Mouse (Mus musculus) embryonic facial prominence, embryonic 14.5 days (tissue): Measurements from ENCODE around the gene Smyd3. TPM values are rescaled to one million over a fixed set of nuclear protein-coding genes. Genes with fewer than 3 reads are reported as not detected.
A peak's percentile ranks its signal among the peaks of the same experiment; 100 is the strongest.

Experiments
- ATAC-seq: fragments of 200-750 bp; cut with Nextera tagmentation; 2 replicates; pipeline ENCODE4 v1.8.0; 2017; ENCODE audit warnings: low read depth, moderate number of reproducible peaks, moderate TSS enrichment
- DNase-seq: peaks from one replicate; pipeline ENCODE4 v3.0.0-alpha.2; 2015; ENCODE audit warnings: low spot score
- H3K27ac ChIP-seq: fragments of 300-500 bp; sonication (generic); replicated peaks from 2 replicates; pipeline ENCODE4 v1.5.1; 2014; ENCODE audit warnings: low read depth, mild to moderate bottlenecking, low read length, moderate library complexity
- H3K27me3 ChIP-seq: fragments of 300-500 bp; sonication (generic); replicated peaks from 2 replicates; pipeline ENCODE4 v1.6.1; 2014; ENCODE audit warnings: low read length; ENCODE audit not compliant: control insufficient read depth, insufficient read depth
- H3K36me3 ChIP-seq: fragments of 300-500 bp; sonication (generic); 2 replicates; pipeline ENCODE4 v1.6.1; 2014; ENCODE audit warnings: low read length, mixed read lengths; ENCODE audit not compliant: control insufficient read depth, insufficient read depth
- H3K4me1 ChIP-seq: fragments of 300-500 bp; sonication (generic); 2 replicates; pipeline ENCODE4 v1.6.1; 2014; ENCODE audit warnings: antibody characterized with exemption, low read length; ENCODE audit not compliant: control insufficient read depth, insufficient read depth
- H3K4me2 ChIP-seq: fragments of 300-500 bp; sonication (generic); 2 replicates; pipeline ENCODE4 v1.6.1; 2014; ENCODE audit warnings: low read depth, mild to moderate bottlenecking, low read length, moderate library complexity, mixed read lengths
- H3K4me3 ChIP-seq: fragments of 300-500 bp; sonication (generic); 2 replicates; pipeline ENCODE4 v1.5.1; 2014; ENCODE audit warnings: low read depth, mild to moderate bottlenecking, low read length
- H3K9ac ChIP-seq: fragments of 300-500 bp; sonication (generic); 2 replicates; pipeline ENCODE4 v1.6.1; 2014; ENCODE audit warnings: low read depth, mild to moderate bottlenecking, low read length, moderate library complexity, mixed read lengths
- H3K9me3 ChIP-seq: fragments of 300-500 bp; sonication (generic); 2 replicates; pipeline ENCODE4 v1.6.1; 2016; ENCODE audit warnings: low read length; ENCODE audit not compliant: control insufficient read depth
- WGBS: fragments of 180-500 bp; shearing (Covaris S2); extraction: QIAGEN DNeasy Blood & Tissue Kit; methylation state at CpG from one replicate; pipeline ENCODE4 v1.1.7; 2014; 5-methylcytosine and 5-hydroxymethylcytosine counted together
- polyA plus RNA-seq: library from polyadenylated mRNA; unstranded; fragments of >200 nt; fragmentation: Nextera tagmentation; extraction: Ambion mirVana; gene quantifications from 2 replicates; pipeline ENCODE4 v1.2.1, GENCODE M21; 2014

Gene Smyd3
- polyA plus RNA-seq, 1 experiment from 2014 or later = 16.7 TPM

DNA sequence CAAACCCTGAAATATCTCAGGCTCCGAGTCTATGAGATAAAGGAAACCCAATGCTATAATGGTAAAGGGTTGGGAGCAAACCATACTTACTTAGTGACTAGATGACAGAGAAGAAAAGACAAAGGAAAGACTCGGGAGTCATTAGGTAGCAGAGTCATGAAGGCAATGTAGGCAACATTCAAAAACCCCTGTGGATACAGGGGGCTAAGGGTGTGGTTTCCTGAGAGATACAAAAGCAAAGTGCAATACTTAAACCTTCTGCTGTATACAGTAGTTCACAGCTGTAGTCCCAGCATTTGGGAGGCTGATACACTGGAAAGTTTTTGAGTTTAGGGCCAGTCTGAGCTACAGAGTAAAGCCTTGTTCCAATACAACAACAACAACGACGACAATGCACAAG is 244.9 kb downstream of the Smyd3 start:
- DNase-seq = no peak
- no peak for ATAC-seq
- Histone ChIP-seq H3K4me2 (no peak overlapping the region), H3K4me1 (no peaks in the 10 kb centered on the region), H3K9ac (no peak overlapping the region), H3K36me3 (no peaks in the 10 kb centered on the region), H3K27me3 (no peaks in the 10 kb centered on the region), H3K9me3 (peaks cover 11% of the 10 kb centered on the region; the same call in 1 of the 2 replicates), H3K4me3 (no peak overlapping the region), H3K27ac (no peak overlapping the region)
- 83% methylated on average over 4 of the region's 4 CpGs for WGBS

DNA sequence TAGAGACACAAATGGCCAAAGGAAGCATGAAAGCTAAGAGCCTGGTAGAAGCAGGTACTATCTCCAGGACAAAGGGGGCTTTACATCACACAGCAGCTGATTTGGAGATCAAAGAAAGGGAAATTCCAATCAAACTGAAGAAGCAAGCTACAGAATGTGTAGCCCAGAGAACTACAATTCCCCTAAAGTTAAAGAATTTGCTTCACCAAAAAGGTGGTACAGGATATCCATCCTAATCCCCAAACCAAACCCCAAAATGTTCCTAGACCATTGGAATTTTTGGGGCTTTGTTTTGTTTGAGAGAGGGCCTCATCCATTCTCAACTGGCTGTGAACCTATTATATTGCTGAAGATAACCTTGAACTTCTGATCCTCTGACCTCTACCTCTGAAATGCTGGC is 245.5 kb downstream of the Smyd3 start:
- Histone ChIP-seq H3K36me3 (no peaks in the 10 kb centered on the region), H3K9ac (no peak overlapping the region), H3K27ac (no peak overlapping the region), H3K4me3 (no peak overlapping the region), H3K4me1 (no peaks in the 10 kb centered on the region), H3K9me3 (peaks cover 15% of the 10 kb centered on the region; the same call in 1 of the 2 replicates), H3K4me2 (no peak overlapping the region), H3K27me3 (no peaks in the 10 kb centered on the region)
- DNase-seq = no peak
- no peak for ATAC-seq

DNA sequence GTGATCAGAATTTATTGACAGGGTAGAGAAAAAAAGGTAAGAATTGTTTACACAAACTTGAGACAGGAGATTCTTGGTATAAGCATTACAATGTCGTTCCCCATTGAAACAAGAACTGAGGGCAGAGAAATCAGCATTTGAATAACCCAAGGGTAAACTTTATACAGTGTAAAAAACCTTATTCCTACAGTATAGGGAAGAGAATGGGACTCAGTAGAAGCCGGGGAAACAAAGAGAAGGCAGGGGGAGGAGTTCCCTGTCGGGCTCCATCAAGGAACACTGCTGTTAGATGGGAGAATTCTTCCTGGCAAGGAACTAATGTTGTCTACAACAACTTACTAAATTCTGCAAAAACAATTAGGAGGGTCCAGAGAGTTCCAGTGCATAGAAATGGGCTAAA is 250.9 kb downstream of the Smyd3 start:
- WGBS = 81% methylated on average over 3 of the region's 3 CpGs
- no peak overlapping the region for H3K9ac ChIP-seq
- ATAC-seq = no peak

DNA sequence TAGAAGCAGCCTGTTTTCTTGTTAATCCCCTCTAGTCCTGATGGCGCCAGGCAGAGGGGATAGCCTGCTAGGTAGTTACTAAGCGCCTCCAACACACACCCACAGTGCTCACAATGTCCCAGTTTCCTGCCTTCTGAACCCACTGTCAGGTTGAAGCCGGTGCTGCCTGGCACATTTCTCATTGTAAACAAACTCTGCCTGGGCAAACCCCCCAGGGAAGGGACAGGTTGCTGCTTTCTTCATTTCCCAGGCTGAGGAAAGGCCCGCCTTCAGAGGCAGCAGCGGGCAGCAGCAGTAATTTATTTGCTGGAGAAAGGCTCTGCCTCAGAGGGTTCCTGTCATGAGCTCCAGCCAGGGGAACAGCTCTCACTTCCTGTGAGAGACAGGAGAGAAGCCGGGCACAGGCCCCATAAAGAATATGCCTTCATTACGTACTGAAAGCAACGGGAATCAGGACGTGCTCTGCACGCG is 256.3 kb downstream of the Smyd3 start:
- 0 out of 2 replicates have a peak overlapping the region, but pooled peaks have one; percentile 25 for H3K27ac ChIP-seq
- peak; percentile 31 for DNase-seq

More for the DNA sequence above, 250.9 kb downstream of the Smyd3 start:
- peaks cover 17% of the 10 kb centered on the region; the same call in 1 of the 2 replicates for H3K9me3 ChIP-seq
- no peak for DNase-seq
- no peaks in the 10 kb centered on the region for H3K27me3 ChIP-seq
- H3K4me3 ChIP-seq = no peak overlapping the region
- H3K36me3 ChIP-seq = no peaks in the 10 kb centered on the region
- H3K4me2 ChIP-seq = no peak overlapping the region
- no peaks in the 10 kb centered on the region for H3K4me1 ChIP-seq
- no peak overlapping the region for H3K27ac ChIP-seq

DNA sequence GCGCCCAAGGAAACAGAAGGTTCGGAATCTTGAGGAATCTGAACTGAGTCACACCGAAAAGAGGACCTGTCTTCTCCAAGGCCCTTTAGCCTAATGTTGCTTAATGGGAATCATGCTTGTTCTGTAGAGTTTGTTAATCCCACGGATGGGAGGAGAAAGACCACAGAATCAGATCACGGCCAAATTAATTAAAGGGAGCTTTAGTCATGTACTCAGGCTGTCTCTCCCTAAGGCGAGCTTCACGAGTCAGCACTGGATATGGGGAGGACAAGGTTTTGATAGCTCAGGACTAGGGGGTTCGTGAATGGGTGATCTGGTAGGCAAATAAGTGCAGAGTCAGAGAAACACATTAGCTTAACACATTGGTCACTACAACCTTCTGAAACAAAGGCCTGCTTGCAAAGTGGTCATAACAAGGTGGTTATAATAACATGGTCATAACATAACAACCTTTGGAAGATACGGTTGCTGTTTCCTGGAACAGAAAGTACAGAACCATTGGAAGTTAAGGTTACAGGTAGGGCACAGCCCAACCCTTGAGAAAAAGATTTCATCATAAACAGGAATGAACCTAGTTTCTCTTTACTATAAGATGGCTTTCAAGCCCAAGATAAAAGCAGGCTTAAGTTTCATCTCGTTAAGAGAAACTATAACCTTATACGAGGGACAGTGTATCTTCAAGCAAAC is 261.9 kb downstream of the Smyd3 start:
- no peaks in the 10 kb centered on the region for H3K9me3 ChIP-seq
- no peak overlapping the region for H3K9ac ChIP-seq
- no peaks in the 10 kb centered on the region for H3K36me3 ChIP-seq
- H3K27me3 ChIP-seq = no peaks in the 10 kb centered on the region
- no peak overlapping the region for H3K4me3 ChIP-seq
- ATAC-seq (no peak), DNase-seq (no peak)
- 84% methylated on average over 11 of the region's 11 CpGs for WGBS
- H3K27ac ChIP-seq = no peak overlapping the region
- no peak overlapping the region for H3K4me2 ChIP-seq
- H3K4me1 ChIP-seq = no peaks in the 10 kb centered on the region

More for the DNA sequence above, 256.3 kb downstream of the Smyd3 start:
- Histone ChIP-seq H3K4me1 (peaks cover 5% of the 10 kb centered on the region), H3K9me3 (no peaks in the 10 kb centered on the region), H3K27me3 (no peaks in the 10 kb centered on the region), H3K9ac (no peak overlapping the region), H3K36me3 (no peaks in the 10 kb centered on the region), H3K4me2 (no peak overlapping the region), H3K4me3 (no peak overlapping the region)
- ATAC-seq = peak; percentile 26; the same call in 1 of the 2 replicates
- 49% methylated on average over 11 of the region's 11 CpGs for WGBS

DNA sequence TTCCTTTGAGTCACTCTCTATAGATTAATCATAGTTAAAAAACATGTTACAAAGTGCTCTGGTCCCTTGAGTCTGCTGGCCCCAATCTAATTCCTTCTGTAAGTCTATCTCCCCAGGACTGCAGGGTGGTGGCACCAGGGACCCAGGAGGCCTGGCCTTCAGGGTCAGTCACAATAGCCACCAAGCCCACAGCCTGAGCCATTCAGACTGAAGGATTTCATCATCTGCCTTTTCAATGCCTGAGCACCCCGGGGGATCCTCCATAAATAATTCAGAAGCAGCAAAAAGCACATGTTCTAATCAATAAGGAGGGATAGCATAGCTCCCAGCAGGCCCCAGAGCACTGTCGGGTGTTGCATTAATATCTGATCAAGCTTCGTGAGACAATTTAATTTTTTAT is 263.3 kb downstream of the Smyd3 start:
- Histone ChIP-seq H3K27me3 (no peaks in the 10 kb centered on the region), H3K4me2 (no peak overlapping the region), H3K9me3 (no peaks in the 10 kb centered on the region), H3K36me3 (no peaks in the 10 kb centered on the region), H3K9ac (no peak overlapping the region), H3K4me1 (no peaks in the 10 kb centered on the region), H3K27ac (no peak overlapping the region), H3K4me3 (no peak overlapping the region)
- WGBS = 63% methylated on average over 3 of the region's 3 CpGs
- DNase-seq (no peak), ATAC-seq (no peak)

DNA sequence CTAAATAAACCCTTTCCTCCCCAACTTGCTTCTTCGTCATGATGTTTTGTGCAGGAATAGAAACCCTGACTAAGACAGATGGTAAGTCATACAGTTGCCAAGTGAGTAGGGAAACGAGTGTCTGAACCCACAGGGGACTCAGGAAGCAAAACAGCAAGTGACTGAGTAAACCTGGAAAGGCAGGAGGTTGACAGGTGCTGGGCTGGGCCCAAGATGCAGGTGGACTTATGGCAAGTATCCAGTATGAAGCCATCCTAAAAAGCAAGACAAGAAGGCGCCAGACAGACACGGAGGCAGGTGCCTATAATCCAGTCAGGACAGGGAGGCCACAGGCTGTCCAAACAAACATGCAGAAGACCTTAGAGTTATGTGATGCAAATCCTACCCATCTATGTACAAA is 265.2 kb downstream of the Smyd3 start:
- H3K9ac ChIP-seq = no peak overlapping the region
- DNase-seq = no peak
- no peaks in the 10 kb centered on the region for H3K27me3 ChIP-seq
- H3K9me3 ChIP-seq = no peaks in the 10 kb centered on the region
- H3K4me3 ChIP-seq = no peak overlapping the region
- ATAC-seq = no peak
- no peaks in the 10 kb centered on the region for H3K36me3 ChIP-seq
- no peaks in the 10 kb centered on the region for H3K4me1 ChIP-seq
- 73% methylated on average over 4 of the region's 4 CpGs for WGBS
- H3K4me2 ChIP-seq = no peak overlapping the region
- H3K27ac ChIP-seq = no peak overlapping the region

DNA sequence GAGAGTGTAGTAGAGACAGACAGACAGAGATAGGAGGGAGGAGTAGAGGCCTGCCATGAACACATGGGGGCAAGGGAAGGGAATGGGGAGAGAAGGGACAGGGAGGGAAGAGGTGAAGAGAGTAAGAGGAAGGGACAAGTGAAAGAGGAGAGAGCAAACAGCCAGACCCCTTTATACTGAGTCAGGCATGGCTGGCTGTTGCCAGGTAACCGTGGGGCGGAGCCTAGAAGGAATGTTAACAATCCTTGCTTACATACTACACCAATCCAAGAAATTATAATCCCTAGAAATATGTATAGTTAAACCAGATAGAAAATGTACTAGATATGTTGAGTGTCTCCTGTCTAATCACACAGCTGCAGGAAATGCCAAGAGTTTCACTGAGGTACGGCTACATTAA is 267.5 kb downstream of the Smyd3 start:
- H3K4me2 ChIP-seq = no peak overlapping the region
- no peaks in the 10 kb centered on the region for H3K27me3 ChIP-seq
- DNase-seq (no peak), ATAC-seq (no peak)
- no peaks in the 10 kb centered on the region for H3K4me1 ChIP-seq
- no peaks in the 10 kb centered on the region for H3K36me3 ChIP-seq
- no peak overlapping the region for H3K27ac ChIP-seq
- H3K9me3 ChIP-seq = no peaks in the 10 kb centered on the region
- H3K4me3 ChIP-seq = no peak overlapping the region
- H3K9ac ChIP-seq = no peak overlapping the region
- WGBS = 91% methylated on average over 3 of the region's 3 CpGs

DNA sequence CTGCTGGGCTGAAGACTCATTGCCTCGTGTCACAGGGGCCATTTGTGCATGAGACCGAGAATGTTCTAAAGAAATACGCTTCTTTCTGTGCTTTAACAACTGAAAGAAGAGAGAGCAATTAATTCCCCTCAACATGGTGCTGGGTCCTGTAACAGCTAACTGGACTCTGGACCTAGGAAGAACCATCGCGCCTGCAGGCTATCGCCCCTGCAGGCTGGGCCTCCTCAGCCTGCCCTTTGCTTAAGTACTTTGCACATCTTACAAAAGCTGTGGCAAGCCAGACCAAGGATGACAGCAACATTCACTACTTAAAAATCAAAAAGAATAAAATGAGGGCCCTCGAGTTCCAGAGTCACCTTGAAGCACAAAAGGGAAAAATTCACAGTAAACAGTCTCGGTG is 274.3 kb downstream of the Smyd3 start:
- H3K36me3 ChIP-seq = no peaks in the 10 kb centered on the region
- H3K4me3 ChIP-seq = no peak overlapping the region
- DNase-seq (no peak), ATAC-seq (no peak)
- H3K4me1 ChIP-seq = no peaks in the 10 kb centered on the region
- 85% methylated on average over 8 of the region's 8 CpGs for WGBS
- H3K9me3 ChIP-seq = no peaks in the 10 kb centered on the region
- no peak overlapping the region for H3K4me2 ChIP-seq
- no peak overlapping the region for H3K9ac ChIP-seq
- H3K27ac ChIP-seq = no peak overlapping the region
- H3K27me3 ChIP-seq = no peaks in the 10 kb centered on the region
